Mouse (Mus musculus): Measurements from ENCODE around the gene Irf3. TPM values are rescaled to one million over a fixed set of nuclear protein-coding genes. Genes with fewer than 3 reads are reported as not detected.

Gene Irf3
- polyA plus RNA-seq, 1 experiment: not detected

DNA sequence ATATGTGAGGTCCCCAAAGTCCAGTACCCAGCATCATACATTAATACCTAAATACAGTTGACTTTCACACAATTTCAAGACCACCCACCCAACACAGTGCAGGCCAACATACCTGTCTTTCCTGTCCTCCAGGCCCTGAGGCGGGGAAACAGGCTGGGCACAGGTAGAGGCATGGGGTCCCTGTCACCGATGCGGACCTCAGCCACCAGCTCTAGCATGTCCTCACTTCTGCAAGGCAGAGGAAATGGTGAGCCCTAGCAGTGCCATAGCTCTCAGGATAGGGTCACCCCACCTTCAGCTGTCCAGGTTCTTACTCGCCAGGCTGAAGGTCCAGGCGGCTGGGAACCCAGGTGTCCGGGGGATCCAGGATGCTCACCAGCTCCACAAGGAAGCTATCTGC, 14.6 kb downstream of the Irf3 start:
- TF ChIP-seq POLR2A (IDR thresholded peaks at IDR 0.05; ENCODE audit: insufficient read depth, low read depth, low read length): no peak
- no peak for TF ChIP-seq CTCF (IDR thresholded peaks at IDR 0.05; ENCODE audit: insufficient read depth, low read depth, low read length)
- H3K4me3 ChIP-seq (ENCODE audit: insufficient read depth, low read depth, low read length): no peak overlapping the region
- no peak overlapping the region for H3K27ac ChIP-seq (ENCODE audit: insufficient read depth, low read depth, low read length)
- over 99% methylated on average over 6 of the region's 6 CpGs for WGBS
- H3K4me1 ChIP-seq (ENCODE audit: control insufficient read depth, insufficient read depth, low read length): peaks cover 8% of the 10 kb centered on the region

DNA sequence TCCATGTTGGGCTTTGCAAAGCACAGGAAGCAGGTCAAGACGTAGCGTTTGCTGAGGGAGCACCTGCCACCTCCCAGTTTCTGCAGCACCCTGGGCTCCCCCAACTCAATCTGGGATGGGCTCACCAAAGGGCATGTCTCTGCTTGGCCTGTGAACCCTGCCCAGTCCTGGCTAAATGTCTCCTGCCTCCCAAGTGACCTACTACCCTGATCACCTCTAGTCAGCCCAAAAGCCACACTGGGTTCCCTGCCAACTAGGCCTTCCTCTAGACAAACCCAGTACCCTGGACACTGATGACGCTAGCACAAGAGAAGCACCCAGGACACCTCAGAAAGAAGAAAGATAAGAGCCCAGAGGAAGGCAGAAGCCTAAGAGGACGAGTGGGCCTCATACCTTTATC, 15.4 kb downstream of the Irf3 start:
- WGBS: 84% methylated on average over 4 of the region's 4 CpGs
- Histone ChIP-seq H3K27ac (ENCODE audit: insufficient read depth, low read depth, low read length) (no peak overlapping the region), H3K4me1 (ENCODE audit: control insufficient read depth, insufficient read depth, low read length) (peaks cover 10% of the 10 kb centered on the region), H3K4me3 (ENCODE audit: insufficient read depth, low read depth, low read length) (no peak overlapping the region)
- TF ChIP-seq CTCF (IDR thresholded peaks at IDR 0.05; ENCODE audit: insufficient read depth, low read depth, low read length): no peak
- TF ChIP-seq POLR2A (IDR thresholded peaks at IDR 0.05; ENCODE audit: insufficient read depth, low read depth, low read length): no peak

DNA sequence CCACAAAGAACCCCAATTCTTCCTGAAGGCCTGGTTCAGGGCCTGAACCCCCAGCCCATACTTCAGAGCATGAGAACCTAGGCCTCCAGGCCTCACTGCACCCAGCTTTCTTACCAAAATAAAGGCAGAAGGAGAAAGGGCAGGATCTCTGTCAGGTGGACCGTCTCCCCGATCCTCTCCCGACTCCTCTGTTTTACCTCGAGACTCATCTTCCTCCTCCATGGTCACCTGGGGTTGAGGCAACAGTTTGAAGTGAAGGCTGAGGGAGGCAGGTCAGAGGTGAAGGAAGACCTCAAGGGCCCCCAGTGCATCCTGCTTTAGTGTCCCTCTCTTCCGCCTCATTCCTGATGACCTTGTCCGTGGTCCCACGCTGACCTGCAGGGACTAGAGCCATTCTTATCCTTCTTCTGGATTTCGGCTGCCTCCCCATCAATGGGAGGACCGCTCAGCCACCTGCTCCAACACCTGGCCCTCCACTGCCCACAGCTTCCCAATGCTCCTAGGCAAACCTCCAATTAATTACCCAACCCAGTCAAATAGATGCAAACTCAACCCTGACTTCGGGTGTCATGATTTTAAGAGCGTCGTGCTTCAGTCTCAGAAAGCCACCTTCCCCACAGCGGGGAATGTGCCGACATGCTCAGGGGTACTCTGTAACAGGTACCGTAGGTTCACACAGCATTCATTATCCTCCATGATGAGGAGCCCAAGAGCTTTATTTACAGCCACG, 16.1 kb downstream of the Irf3 start:
- Histone ChIP-seq H3K4me1 (ENCODE audit: control insufficient read depth, insufficient read depth, low read length) (peaks cover 10% of the 10 kb centered on the region), H3K27ac (ENCODE audit: insufficient read depth, low read depth, low read length) (no peak overlapping the region), H3K4me3 (ENCODE audit: insufficient read depth, low read depth, low read length) (no peak overlapping the region)
- TF ChIP-seq POLR2A (IDR thresholded peaks at IDR 0.05; ENCODE audit: insufficient read depth, low read depth, low read length) (no peak), CTCF (IDR thresholded peaks at IDR 0.05; ENCODE audit: insufficient read depth, low read depth, low read length) (no peak)
- WGBS: 92% methylated on average over 16 of the region's 16 CpGs

DNA sequence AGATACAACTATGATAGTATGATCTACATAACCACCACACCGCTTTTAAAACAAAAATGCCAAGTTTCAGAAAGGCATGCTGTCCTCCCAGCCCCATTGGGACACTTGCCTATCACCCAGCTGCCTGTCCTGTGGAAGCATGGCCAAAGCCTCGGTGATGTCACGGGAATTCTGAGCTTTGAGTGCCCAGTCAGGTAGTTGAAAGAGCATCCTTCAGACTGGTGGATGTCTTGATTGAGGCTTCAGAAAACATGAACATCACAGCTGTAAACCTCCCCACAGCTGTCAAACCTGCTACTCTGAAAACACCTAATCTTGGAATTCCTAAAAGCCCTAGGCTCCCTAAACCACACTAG, 16.6 kb downstream of the Irf3 start:
- no peak for TF ChIP-seq POLR2A (IDR thresholded peaks at IDR 0.05; ENCODE audit: insufficient read depth, low read depth, low read length)
- TF ChIP-seq CTCF (IDR thresholded peaks at IDR 0.05; ENCODE audit: insufficient read depth, low read depth, low read length): no peak
- 96% methylated on average over 3 of the region's 3 CpGs for WGBS
- H3K27ac ChIP-seq (ENCODE audit: insufficient read depth, low read depth, low read length): no peak overlapping the region
- peaks cover 11% of the 10 kb centered on the region for H3K4me1 ChIP-seq (ENCODE audit: control insufficient read depth, insufficient read depth, low read length)
- H3K4me3 ChIP-seq (ENCODE audit: insufficient read depth, low read depth, low read length): no peak overlapping the region

DNA sequence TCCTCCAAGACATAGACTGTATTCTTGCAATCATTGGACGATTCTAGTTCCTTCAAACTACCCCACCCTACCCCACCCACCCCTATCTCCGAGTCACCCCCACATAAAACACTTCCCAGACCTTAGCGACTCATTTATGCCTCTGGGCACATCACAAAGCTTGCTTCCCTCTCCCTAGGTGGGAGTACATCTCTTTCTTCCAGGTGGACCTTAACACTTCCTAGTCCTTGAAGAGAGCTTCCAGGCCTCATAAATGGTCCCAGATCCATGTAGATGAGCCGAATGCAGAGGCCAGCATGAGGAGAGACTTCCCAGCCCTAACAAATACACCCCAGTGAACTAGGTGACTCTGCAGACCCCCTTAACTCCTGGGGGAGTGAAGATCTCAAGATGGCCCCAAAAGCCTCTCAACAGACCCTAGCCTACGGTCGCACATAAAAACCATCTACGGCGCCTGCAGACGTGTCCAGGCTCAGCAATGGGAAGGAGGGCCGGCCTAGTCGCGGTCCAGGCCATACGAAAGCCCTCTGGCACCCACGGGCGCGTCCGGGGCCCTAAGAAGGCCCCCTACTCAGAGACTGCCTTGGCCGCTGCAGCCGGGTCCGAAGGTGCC, 18.0 kb downstream of the Irf3 start:
- Histone ChIP-seq H3K4me1 (ENCODE audit: control insufficient read depth, insufficient read depth, low read length) (peaks cover 14% of the 10 kb centered on the region), H3K4me3 (ENCODE audit: insufficient read depth, low read depth, low read length) (peak overlapping the region; percentile 77), H3K27ac (ENCODE audit: insufficient read depth, low read depth, low read length) (0 out of 2 replicates have a peak overlapping the region, but pooled peaks have one; percentile 35)
- TF ChIP-seq CTCF (IDR thresholded peaks at IDR 0.05; ENCODE audit: insufficient read depth, low read depth, low read length): no peak
- TF ChIP-seq POLR2A (IDR thresholded peaks at IDR 0.05; ENCODE audit: insufficient read depth, low read depth, low read length): no peak
- under 1% methylated on average over 20 of the region's 20 CpGs for WGBS

DNA sequence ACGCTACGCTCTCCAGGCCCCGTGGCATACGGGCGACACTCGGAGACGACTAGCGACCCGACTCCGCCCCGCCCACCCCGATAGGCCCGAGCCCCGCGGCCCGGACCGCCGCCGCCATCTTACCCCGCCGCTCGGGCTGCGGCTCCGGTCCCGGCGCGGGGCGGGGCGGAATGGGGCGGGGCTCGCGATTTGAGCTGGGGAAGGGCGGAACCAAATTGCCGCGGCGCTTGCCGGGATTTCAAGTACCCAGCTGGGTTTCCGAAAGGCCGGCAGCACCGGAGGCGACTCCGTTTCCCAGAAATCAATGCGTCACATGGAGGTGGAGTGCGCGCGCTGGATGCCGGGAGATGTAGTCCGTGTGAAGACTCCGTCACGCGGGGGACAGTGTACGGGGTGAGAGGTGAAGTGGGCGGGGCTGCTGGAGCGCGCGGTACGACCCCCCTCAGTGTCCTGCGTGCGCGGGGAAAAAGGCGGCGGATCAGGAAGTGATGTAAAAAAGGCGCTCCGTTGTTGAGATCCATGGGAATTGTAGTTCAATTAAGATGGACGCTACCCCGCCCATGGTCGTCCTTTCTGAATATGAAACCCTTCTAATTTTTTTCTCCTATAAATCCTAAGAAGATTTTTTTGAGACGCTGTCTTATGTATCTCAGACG, 18.6 kb downstream of the Irf3 start, which contains the start of gene Scaf1:
Gene Scaf1, minus strand, starts transcription at position 407 of the 656 bp plus-strand sequence.
- H3K4me1 ChIP-seq (ENCODE audit: control insufficient read depth, insufficient read depth, low read length): peaks cover 14% of the 10 kb centered on the region
- H3K4me3 ChIP-seq (ENCODE audit: insufficient read depth, low read depth, low read length): peak within 1 kb of the TSS; percentile 77
- TF ChIP-seq CTCF (IDR thresholded peaks at IDR 0.05; ENCODE audit: insufficient read depth, low read depth, low read length) (no peak), POLR2A (IDR thresholded peaks at IDR 0.05; ENCODE audit: insufficient read depth, low read depth, low read length) (peak; percentile 25; the same call in 1 of the 2 replicates)
- WGBS: 1% methylated on average over 69 of the region's 69 CpGs
- 0 out of 2 replicates have a peak within 1 kb of the TSS, but pooled peaks have one; percentile 35 for H3K27ac ChIP-seq (ENCODE audit: insufficient read depth, low read depth, low read length)

DNA sequence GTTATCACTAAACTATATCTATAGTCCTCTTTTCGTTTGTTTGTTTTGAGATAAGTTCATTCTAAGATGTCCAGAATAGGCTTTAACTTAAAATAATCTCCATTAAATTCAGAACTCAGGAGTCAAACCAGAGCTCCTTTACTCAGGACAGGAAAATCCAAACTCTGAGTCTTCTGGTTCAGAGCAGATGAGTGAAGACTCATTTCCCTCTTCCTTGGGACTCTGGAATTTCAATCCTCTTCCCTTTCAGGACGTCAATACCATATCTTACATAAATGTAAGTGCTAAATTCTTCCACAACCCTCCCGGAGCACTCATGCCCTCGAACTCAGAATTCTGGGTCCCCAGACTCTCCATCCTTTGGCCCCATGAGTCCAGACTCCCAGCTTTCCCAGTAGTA, 19.3 kb downstream of the Irf3 start:
- no peak for TF ChIP-seq POLR2A (IDR thresholded peaks at IDR 0.05; ENCODE audit: insufficient read depth, low read depth, low read length)
- no peak for TF ChIP-seq CTCF (IDR thresholded peaks at IDR 0.05; ENCODE audit: insufficient read depth, low read depth, low read length)
- H3K4me1 ChIP-seq (ENCODE audit: control insufficient read depth, insufficient read depth, low read length): peaks cover 14% of the 10 kb centered on the region
- no peak overlapping the region for H3K27ac ChIP-seq (ENCODE audit: insufficient read depth, low read depth, low read length)
- WGBS: 5% methylated on average over 4 of the region's 4 CpGs
- H3K4me3 ChIP-seq (ENCODE audit: insufficient read depth, low read depth, low read length): peak overlapping the region; percentile 45

DNA sequence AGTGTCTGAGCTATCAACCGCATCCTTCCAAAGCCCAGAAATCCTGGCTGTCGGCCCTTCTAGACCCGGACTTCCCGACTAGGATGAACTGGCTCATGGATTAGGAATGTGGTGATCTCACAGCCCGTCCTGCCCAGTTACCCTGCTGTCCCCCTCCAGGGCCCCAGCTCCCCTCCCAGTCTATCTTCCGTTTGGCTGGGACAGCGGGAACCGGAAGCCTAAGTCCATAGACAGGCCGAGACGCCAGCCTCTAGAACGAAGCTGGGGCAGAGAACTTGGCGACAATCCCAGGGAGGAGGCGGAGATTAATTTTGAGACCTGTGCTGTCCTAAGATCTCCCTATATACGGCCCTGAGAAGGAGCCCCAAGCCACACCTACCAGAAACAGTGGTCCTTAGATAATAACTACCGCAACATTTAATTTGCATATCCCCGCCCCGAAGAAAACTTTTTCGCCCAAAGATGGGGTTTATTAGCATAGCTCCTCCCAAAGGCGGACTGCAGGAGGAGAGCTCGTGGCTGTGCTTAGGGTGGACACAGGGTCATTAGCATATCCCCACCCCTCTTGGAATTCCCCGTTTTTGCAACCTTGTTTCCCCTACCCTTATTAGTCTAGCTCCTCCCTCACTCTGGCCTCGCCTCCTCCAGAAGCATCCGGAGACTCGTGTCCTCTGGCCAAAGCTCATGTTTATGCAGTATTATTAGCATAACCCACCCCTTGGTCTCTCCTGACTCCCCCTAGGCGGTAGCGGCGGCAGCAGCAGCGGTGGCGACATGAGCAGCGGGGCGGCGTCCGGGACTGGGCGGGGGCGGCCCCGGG, 20.0 kb downstream of the Irf3 start, which contains the start of gene Rras:
Gene Rras, plus strand, starts transcription at position 720 of the 820 bp plus-strand sequence.
- Histone ChIP-seq H3K4me3 (ENCODE audit: insufficient read depth, low read depth, low read length) (peak within 1 kb of the TSS; percentile 45), H3K4me1 (ENCODE audit: control insufficient read depth, insufficient read depth, low read length) (peaks cover 12% of the 10 kb centered on the region), H3K27ac (ENCODE audit: insufficient read depth, low read depth, low read length) (no peak within 1 kb of the TSS)
- under 1% methylated on average over 36 of the region's 36 CpGs for WGBS
- TF ChIP-seq CTCF (IDR thresholded peaks at IDR 0.05; ENCODE audit: insufficient read depth, low read depth, low read length): no peak
- TF ChIP-seq POLR2A (IDR thresholded peaks at IDR 0.05; ENCODE audit: insufficient read depth, low read depth, low read length): no peak

Data from olfactory bulb, adult 2 months (tissue).